Mouse (Mus musculus) spleen, adult 2 months (tissue): ENCODE results near the gene Zfp263.

Experiments
- CTCF ChIP-seq: fragments of 200-500 bp; IDR thresholded peaks from 2 replicates; pipeline ENCODE4 v1.5.1; 2011; ENCODE audit warnings: mild to moderate bottlenecking, inconsistent platforms; ENCODE audit not compliant: insufficient read depth, insufficient read length, insufficient replicate concordance; ENCODE audit errors: extremely low read depth
- POLR2A ChIP-seq: fragments of 200-500 bp; IDR thresholded peaks from 2 replicates; pipeline ENCODE4 v1.6.1; 2011; ENCODE audit warnings: low read depth, low read length, inconsistent platforms

GRCm38 (mm10) chr16:3723231-3723630 lies 20.7 kb upstream of the Zfp263 start:
- TF ChIP-seq CTCF (no peak), POLR2A (no peak)
